8 mouse cellular contexts compared by ENCODE assay signal in the genomic region with DNA sequence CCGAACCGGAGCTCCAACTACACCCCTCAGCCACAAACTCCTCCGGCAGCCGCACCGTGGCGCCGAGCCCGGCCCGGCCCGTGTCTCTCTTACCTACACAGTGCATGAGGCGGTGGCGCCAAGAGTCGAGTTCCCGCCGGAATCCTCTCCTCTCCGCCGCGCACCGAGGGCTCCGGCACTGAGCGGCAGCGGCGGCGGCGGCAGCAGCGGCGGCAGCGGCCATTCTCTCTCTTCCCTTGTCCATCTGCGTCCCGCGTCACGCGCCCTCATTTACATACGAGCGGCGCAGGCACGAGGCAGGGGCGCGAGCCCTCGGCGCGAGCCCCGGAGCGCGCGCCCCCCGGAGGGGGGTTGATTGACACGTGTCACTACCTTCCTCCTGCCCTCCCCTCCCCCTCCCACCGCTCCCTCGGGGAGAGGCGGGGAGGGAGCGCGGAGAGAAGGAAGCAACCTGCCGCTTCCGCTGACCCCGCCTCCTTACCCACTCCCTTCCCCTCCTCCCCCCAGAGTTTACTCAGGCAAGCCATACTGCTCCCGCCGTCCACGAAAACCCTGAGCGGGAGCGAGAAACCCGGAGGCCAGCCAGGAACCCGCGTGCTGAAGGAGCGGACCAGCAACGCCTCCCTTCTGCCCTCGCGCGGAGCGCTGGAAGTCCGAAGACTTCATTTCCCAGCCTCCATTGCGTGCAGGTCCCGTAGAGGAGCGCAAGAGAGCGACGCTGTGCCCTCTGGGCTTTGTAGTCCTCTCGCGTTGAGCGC. TPM values are rescaled to one million over a fixed set of nuclear protein-coding genes. Genes with fewer than 3 reads are reported as not detected.
DNase-seq lines count a peak whose midpoint lies in the region; ATAC-seq and TF ChIP-seq lines count a peak whose summit lies in the region.

A gene (minus strand): TSS at position 362 of the 758 bp plus-strand sequence.

- peak within 1 kb of the TSS; percentile 86 for H3K9ac ChIP-seq in ES-E14 (ENCODE audit: insufficient read depth, low read depth, low read length, poor library complexity, severe bottlenecking)
- peak within 1 kb of the TSS; percentile 87 for H3K9ac ChIP-seq in forebrain, embryonic 15.5 days (replicated peaks)

- H3K4me2 ChIP-seq in forebrain, embryonic 15.5 days (replicated peaks), result peak within 1 kb of the TSS; percentile 64

- H3K4me1 ChIP-seq in ES-E14 (ENCODE audit: control insufficient read depth in 2 of 2, insufficient read depth in 2 of 2, low read length in 2 of 2, poor library complexity in 1 of 2), result no peaks in the 10 kb centered on the region; a peak in 1 of 4 replicates
- H3K4me1 ChIP-seq in forebrain, embryonic 15.5 days, result peaks cover 10% of the 10 kb centered on the region
- H3K4me1 ChIP-seq in lung, adult 2 months (ENCODE audit: control insufficient read depth, insufficient read depth, low read length), result peaks cover 2% of the 10 kb centered on the region; the same call in 1 of the 2 replicates

- no peaks in the 10 kb centered on the region for H3K9me3 ChIP-seq in ES-E14 (ENCODE audit: control insufficient read depth, insufficient read depth, low read depth, low read length)
- H3K9me3 ChIP-seq in forebrain, embryonic 15.5 days, result no peaks in the 10 kb centered on the region

- TF ChIP-seq CTCF in lung, adult 2 months (IDR thresholded peaks at IDR 0.05; ENCODE audit: insufficient read depth, low read length), result no peak

- peak within 1 kb of the TSS; percentile 86 to 97 for H3K4me3 ChIP-seq in ES-E14 (ENCODE audit: insufficient read depth in 1 of 2, low read depth in 1 of 2, low read length in 2 of 2, poor library complexity in 1 of 2, severe bottlenecking in 1 of 2)
- peak within 1 kb of the TSS; percentile 70 for H3K4me3 ChIP-seq in forebrain, embryonic 15.5 days
- H3K4me3 ChIP-seq in lung, adult 2 months (replicated peaks; ENCODE audit: extremely low read depth, low read depth, low read length), result peak within 1 kb of the TSS; percentile 66

- H3K27ac ChIP-seq in ES-E14 (ENCODE audit: insufficient read depth, low read depth, low read length, poor library complexity, severe bottlenecking), result peak within 1 kb of the TSS; percentile 55
- H3K27ac ChIP-seq in forebrain, embryonic 15.5 days (replicated peaks), result peak within 1 kb of the TSS; percentile 98

- H3K36me3 ChIP-seq in ES-E14 (ENCODE audit: control insufficient read depth, insufficient read depth, low read length, poor library complexity, severe bottlenecking), result no peaks in the 10 kb centered on the region
- no peaks in the 10 kb centered on the region for H3K36me3 ChIP-seq in forebrain, embryonic 15.5 days

- no peak for TF ChIP-seq POLR2A in lung, adult 2 months (IDR thresholded peaks at IDR 0.05; ENCODE audit: borderline replicate concordance, extremely low read depth, low read depth, low read length)

- no peaks in the 10 kb centered on the region for H3K27me3 ChIP-seq in forebrain, embryonic 15.5 days

- intact Hi-C loops in heart, postnatal 25 days (cut with DNase I), result loop anchor here (5.0 to 10.0 kb wide), 6 partner anchors 65 to 490 kb away; a partner anchor contains a TSS

- WGBS in forebrain, embryonic 15.5 days, result under 1% methylated on average over 69 of the region's 79 CpGs
- under 1% methylated on average over 70 of the region's 79 CpGs for WGBS in lung, adult 2 months

- in situ Hi-C loops in ES-E14 (cut with MboI; ENCODE audit: low sequenced_read_pairs in 2 of 2, unreplicated experiment in 2 of 2), result no loop called here

- peak; percentile 89 for DNase-seq in ES-E14 (ENCODE audit: low read depth, low spot score)
- peak; percentile 96 for DNase-seq in cerebellum, adult 11-12 months
- peak; percentile 89 for DNase-seq in heart, postnatal 25 days (ENCODE audit: low spot score)
- peak; percentile 95 to 96 for DNase-seq in layer of hippocampus, adult 18-20 months (ENCODE audit: low spot score in 2 of 2)
- DNase-seq in lung, adult 2 months, result peak; percentile 94
- DNase-seq in thymus, adult 18-20 months, result peak; percentile 93 to 96

- ATAC-seq in forebrain, embryonic 15.5 days (replicated peaks), result peak; percentile 97
- ATAC-seq in neutrophil, adult 5-6 weeks (ENCODE audit: extremely low read depth, insufficient number of reproducible peaks, low FRiP score, poor library complexity, severe bottlenecking), result peak; percentile 87

TF ChIP-seq in ES-E14, 5 proteins besides CTCF, POLR2A, EP300 and RAD21:
- TF ChIP-seq HCFC1 (IDR thresholded peaks at IDR 0.05; ENCODE audit: borderline replicate concordance, insufficient read depth, low read length) (peak; percentile 100), ZC3H11A (IDR thresholded peaks at IDR 0.05; ENCODE audit: borderline replicate concordance, low read depth, low read length) (no peak), CHD2 (IDR thresholded peaks at IDR 0.05; ENCODE audit: low read depth, low read length) (no peak), MAFK (IDR thresholded peaks at IDR 0.05; ENCODE audit: insufficient read depth, low read depth, low read length) (no peak)
TF ChIP-seq in ES-E14: peak in this region for 1.

RNA-seq across cellular contexts. Expression of the gene that starts here (rescaled TPM):
- 11.0 and 13.5 TPM in 2 replicates for total RNA-seq in ES-E14 (2012; rRNA removed)
- polyA plus RNA-seq in forebrain, embryonic 15.5 days (2015; fragmentation: Nextera tagmentation; extraction: Ambion mirVana), result 53.1 and 58.0 TPM in 2 replicates
- 1 to 10 TPM; 7.6 to 8.4 TPM for total RNA-seq in heart, postnatal 25 days (2021)
- total RNA-seq in layer of hippocampus, adult 18-20 months (2021), result 10 to 100 TPM; 26.1 to 30.8 TPM
- 1.4 and 3.2 TPM in 2 replicates for polyA plus RNA-seq in lung, adult 2 months (2012; rRNA removed)
- total RNA-seq in neutrophil, adult 5-6 weeks (2017), result 30.6 and 32.7 TPM in 2 replicates

Comparison
In these comparisons a context has a peak if more than half of its experiments do, and no peak if none do; other contexts are left out.
1. Peak in every context shown above with its lines: DNase-seq, ATAC-seq, H3K4me3 ChIP-seq and H3K27ac ChIP-seq.
2. RNA of the gene that starts here (polyA plus RNA-seq): 53.1 to 58.0 TPM in forebrain, embryonic 15.5 days; 1.4 to 3.2 TPM in lung, adult 2 months; every median in the first group is over 10 times any median in the second.